Mouse (Mus musculus) cerebellum, adult 9-11 months (tissue): ENCODE measurements at regions not wholly inside any gene's neighbourhood (a gene's known extent, or its start where the extent isn't known, plus 50 kb on each side); places are given as distances from the start of the nearest gene placed in this dataset.

Experiments used
- DNase-seq: peaks from one replicate; pipeline ENCODE4 v3.0.0; 2022

- no peak for DNase-seq
These were observed 152.6 kb upstream of the Api5 start for GRCm38 (mm10) chr2:94590494-94590893.

GRCm38 (mm10) chr2:94587255-94587654 is 149.3 kb upstream of the Api5 start:
- DNase-seq, result no peak

GRCm38 (mm10) chr2:94571646-94572045 is 133.7 kb upstream of the Api5 start:
- no peak for DNase-seq

GRCm38 (mm10) chr2:94541230-94541905 is 103.4 kb upstream of the Api5 start:
- DNase-seq, result no peak

GRCm38 (mm10) chr2:94536631-94537030 is 98.7 kb upstream of the Api5 start:
- no peak for DNase-seq

GRCm38 (mm10) chr2:94531175-94531574 is 93.2 kb upstream of the Api5 start:
- DNase-seq, result peak; percentile 70

GRCm38 (mm10) chr2:94524536-94524935 is 86.6 kb upstream of the Api5 start:
- no peak for DNase-seq

- DNase-seq, result peak; percentile 83
These were observed 78.9 kb upstream of the Api5 start for GRCm38 (mm10) chr2:94516866-94517265.

- no peak for DNase-seq
These were observed 74.1 kb upstream of the Api5 start for GRCm38 (mm10) chr2:94512027-94512426.

- no peak for DNase-seq
These were observed 62.7 kb upstream of the Api5 start for GRCm38 (mm10) chr2:94500649-94501048.

- no peak for DNase-seq
These were observed 60.6 kb upstream of the Api5 start for GRCm38 (mm10) chr2:94498516-94498915.
